Mouse (Mus musculus) liver, embryonic 14.5 days (tissue): ENCODE results near the gene Abcf2. TPM values are rescaled to one million over a fixed set of nuclear protein-coding genes. Genes with fewer than 3 reads are reported as not detected.

Experiments
- ATAC-seq: fragments of 200-750 bp; cut with Nextera tagmentation; 2 replicates; pipeline ENCODE4 v1.8.0; 2017; ENCODE audit warnings: moderate number of reproducible peaks, mild to moderate bottlenecking, moderate library complexity; ENCODE audit not compliant: insufficient read depth
- DNase-seq, 3 experiments: peaks; one replicate each; pipeline ENCODE4 v3.0.0-alpha.2; 2012 to 2013; ENCODE audit warnings: low read depth in 3 of 3, low spot score in 3 of 3
- H3K27ac ChIP-seq: fragments of 300-500 bp; sonication (generic); 2 replicates; pipeline ENCODE4 v1.5.1; 2014; ENCODE audit warnings: moderate library complexity, mild to moderate bottlenecking, control low read depth, inconsistent platforms
- H3K27me3 ChIP-seq: fragments of 300-500 bp; sonication (generic); 2 replicates; pipeline ENCODE4 v1.6.1; 2014; ENCODE audit warnings: mild to moderate bottlenecking, low read length, moderate library complexity; ENCODE audit not compliant: control insufficient read depth, insufficient read depth
- H3K36me3 ChIP-seq: fragments of 300-500 bp; sonication (generic); replicated peaks from 2 replicates; pipeline ENCODE4 v1.6.1; 2014; ENCODE audit warnings: low read depth; ENCODE audit not compliant: control insufficient read depth, insufficient read depth
- H3K4me1 ChIP-seq, 2 experiments: fragments of 200-500 bp in 1 of 2; fragments of 300-500 bp in 1 of 2; sonication (generic) in 1 of 2; replicated peaks; 2 replicates each; pipeline ENCODE4 v1.6.1; 2012 to 2014; ENCODE audit warnings: antibody characterized with exemption in 1 of 2, inconsistent platforms in 1 of 2, low read length in 1 of 2; ENCODE audit not compliant: control insufficient read depth in 2 of 2, insufficient read depth in 2 of 2
- H3K4me2 ChIP-seq: fragments of 300-500 bp; sonication (generic); 2 replicates; pipeline ENCODE4 v1.6.1; 2014; ENCODE audit warnings: low read depth, mild to moderate bottlenecking, control low read depth, moderate library complexity
- H3K4me3 ChIP-seq, 2 experiments: fragments of 200-500 bp in 1 of 2; fragments of 300-500 bp in 1 of 2; sonication (generic) in 1 of 2; 2 replicates each; pipeline ENCODE4 v1.5.1; 2012 to 2014; ENCODE audit warnings: low read depth in 2 of 2, low read length in 2 of 2, mild to moderate bottlenecking in 2 of 2, control low read depth in 1 of 2, inconsistent platforms in 1 of 2, moderate library complexity in 1 of 2; ENCODE audit not compliant: insufficient read depth in 1 of 2
- H3K9ac ChIP-seq: fragments of 300-500 bp; sonication (generic); replicated peaks from 2 replicates; pipeline ENCODE4 v1.6.1; 2014; ENCODE audit warnings: mild to moderate bottlenecking, control low read depth, moderate library complexity
- H3K9me3 ChIP-seq: fragments of 300-500 bp; sonication (generic); 2 replicates; pipeline ENCODE4 v1.6.1; 2016; ENCODE audit warnings: low read length, mixed read lengths; ENCODE audit not compliant: control insufficient read depth
- CTCF ChIP-seq: IDR thresholded peaks from 2 replicates; pipeline ENCODE4 v1.5.1; 2016; ENCODE audit warnings: antibody characterized with exemption, low read depth, control low read depth
- EP300 ChIP-seq: IDR thresholded peaks from 2 replicates; pipeline ENCODE4 v1.6.1; 2016; ENCODE audit warnings: antibody characterized with exemption, low read depth
- WGBS: fragments of 180-500 bp; shearing (Covaris S2); extraction: QIAGEN DNeasy Blood & Tissue Kit; methylation state at CpG from one replicate; pipeline ENCODE4 v1.1.7; 2014; ENCODE audit not compliant: insufficient replicate concordance; 5-methylcytosine and 5-hydroxymethylcytosine counted together
- polyA plus RNA-seq, 2 experiments: library from polyadenylated mRNA; depleted of rRNA in 1 of 2; stranded (reverse) in 1 of 2; unstranded in 1 of 2; fragments of >200 nt; fragmentation: Nextera tagmentation in 1 of 2; extraction: Ambion mirVana in 1 of 2; gene quantifications; 2 replicates each; pipeline versions ENCODE4 v1.2.1 to v1.2.3; 2012 to 2014

Abcf2 gene
- polyA plus RNA-seq, 2 experiments: 33.6 to 50.9 TPM

GRCm38 (mm10) chr5:24622386-24623040 lies 45.2 kb upstream of the Abcf2 start:
- H3K4me1 ChIP-seq: no peaks in the 10 kb centered on the region
- H3K27ac ChIP-seq: no peak overlapping the region
- TF ChIP-seq CTCF: no peak
- ATAC-seq: no peak
- 48% methylated on average over 7 of the region's 7 CpGs for WGBS
- H3K4me3 ChIP-seq: no peak overlapping the region
- H3K4me2 ChIP-seq: no peak overlapping the region
- no peaks in the 10 kb centered on the region for H3K36me3 ChIP-seq
- H3K9ac ChIP-seq: no peak overlapping the region
- H3K27me3 ChIP-seq: peaks cover 9% of the 10 kb centered on the region
- DNase-seq: no peak
- H3K9me3 ChIP-seq: no peaks in the 10 kb centered on the region

- Histone ChIP-seq H3K4me1 (no peaks in the 10 kb centered on the region), H3K36me3 (no peaks in the 10 kb centered on the region), H3K4me3 (no peak overlapping the region), H3K27me3 (peaks cover 9% of the 10 kb centered on the region), H3K9ac (no peak overlapping the region), H3K9me3 (no peaks in the 10 kb centered on the region), H3K27ac (no peak overlapping the region), H3K4me2 (no peak overlapping the region)
- WGBS: 61% methylated on average over 8 of the region's 8 CpGs
- ATAC-seq (no peak), DNase-seq (no peak)
- TF ChIP-seq EP300: no peak
- TF ChIP-seq CTCF: no peak
Observed at GRCm38 (mm10) chr5:24620626-24621025, 43.4 kb upstream of the Abcf2 start.

GRCm38 (mm10) chr5:24620116-24620515 lies 42.8 kb upstream of the Abcf2 start:
- no peak overlapping the region for H3K4me2 ChIP-seq
- no peak for DNase-seq
- ATAC-seq: no peak
- H3K9ac ChIP-seq: no peak overlapping the region
- no peak overlapping the region for H3K4me3 ChIP-seq
- TF ChIP-seq EP300 (no peak), CTCF (no peak)
- no peak overlapping the region for H3K27ac ChIP-seq
- H3K9me3 ChIP-seq: no peaks in the 10 kb centered on the region
- 60% methylated on average over 8 of the region's 8 CpGs for WGBS
- H3K27me3 ChIP-seq: peaks cover 9% of the 10 kb centered on the region
- H3K36me3 ChIP-seq: no peaks in the 10 kb centered on the region
- H3K4me1 ChIP-seq: no peaks in the 10 kb centered on the region

GRCm38 (mm10) chr5:24618921-24619320 lies 41.7 kb upstream of the Abcf2 start:
- no peak overlapping the region for H3K4me2 ChIP-seq
- no peak overlapping the region for H3K27ac ChIP-seq
- ATAC-seq (no peak), DNase-seq (no peak)
- WGBS: 61% methylated on average over 3 of the region's 3 CpGs
- H3K27me3 ChIP-seq: peaks cover 3% of the 10 kb centered on the region
- H3K36me3 ChIP-seq: no peaks in the 10 kb centered on the region
- H3K9ac ChIP-seq: no peak overlapping the region
- H3K4me1 ChIP-seq: no peaks in the 10 kb centered on the region
- no peak for TF ChIP-seq EP300
- no peak for TF ChIP-seq CTCF
- no peaks in the 10 kb centered on the region for H3K9me3 ChIP-seq
- H3K4me3 ChIP-seq: no peak overlapping the region

GRCm38 (mm10) chr5:24615097-24615496 lies 37.8 kb upstream of the Abcf2 start:
- DNase-seq (no peak), ATAC-seq (no peak)
- Histone ChIP-seq H3K4me3 (no peak overlapping the region), H3K4me1 (no peaks in the 10 kb centered on the region), H3K36me3 (no peaks in the 10 kb centered on the region), H3K4me2 (no peak overlapping the region), H3K9ac (no peak overlapping the region), H3K27me3 (no peaks in the 10 kb centered on the region), H3K27ac (no peak overlapping the region), H3K9me3 (no peaks in the 10 kb centered on the region)
- TF ChIP-seq CTCF (no peak), EP300 (no peak)
- whole genome bisulfite sequencing: 44% methylated on average over 6 of the region's 6 CpGs
